Mouse (Mus musculus): Measurements from ENCODE around the gene Plce1. TPM values are rescaled to one million over a fixed set of nuclear protein-coding genes. Genes with fewer than 3 reads are reported as not detected.
A peak's percentile ranks its signal among the peaks of the same experiment; 100 is the strongest.
"Not testable (repeated sequence)": the region's sequence is repeated elsewhere in the genome, so short reads cannot be mapped to it uniquely, and the experiment has no call there.

Plce1 gene
- total RNA-seq, 2 experiments from 2014 or later = 23.3 to 24.6 TPM

DNA sequence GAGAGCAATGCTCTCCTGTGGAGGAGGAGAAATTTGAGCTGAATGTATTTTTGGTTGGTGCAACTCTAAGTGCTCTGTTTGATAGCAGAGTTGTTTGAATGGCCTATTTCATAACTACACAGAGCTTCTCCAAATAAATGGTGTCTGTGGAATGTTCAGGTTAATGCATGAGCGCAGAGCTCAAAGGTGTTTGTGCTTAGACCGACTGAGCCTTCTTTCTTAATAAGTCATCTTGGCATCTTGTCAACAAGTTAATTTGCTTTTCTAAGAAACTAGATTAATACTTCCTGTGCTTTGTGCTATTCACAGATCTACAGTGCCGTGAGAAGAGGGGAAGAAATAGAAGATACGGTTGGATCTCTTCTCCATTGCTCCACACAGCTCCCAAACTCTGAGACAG is 139.2 kb downstream of the Plce1 start:
- no peak for DNase-seq (ENCODE audit: low spot score)
- intact Hi-C loops (cut with DNase I) = no loop called here

GRCm38 (mm10) chr19:38621546-38621945 is 140.6 kb downstream of the Plce1 start:
- DNase-seq (ENCODE audit: low spot score) = no peak
- intact Hi-C loops (cut with DNase I) = no loop called here

DNA sequence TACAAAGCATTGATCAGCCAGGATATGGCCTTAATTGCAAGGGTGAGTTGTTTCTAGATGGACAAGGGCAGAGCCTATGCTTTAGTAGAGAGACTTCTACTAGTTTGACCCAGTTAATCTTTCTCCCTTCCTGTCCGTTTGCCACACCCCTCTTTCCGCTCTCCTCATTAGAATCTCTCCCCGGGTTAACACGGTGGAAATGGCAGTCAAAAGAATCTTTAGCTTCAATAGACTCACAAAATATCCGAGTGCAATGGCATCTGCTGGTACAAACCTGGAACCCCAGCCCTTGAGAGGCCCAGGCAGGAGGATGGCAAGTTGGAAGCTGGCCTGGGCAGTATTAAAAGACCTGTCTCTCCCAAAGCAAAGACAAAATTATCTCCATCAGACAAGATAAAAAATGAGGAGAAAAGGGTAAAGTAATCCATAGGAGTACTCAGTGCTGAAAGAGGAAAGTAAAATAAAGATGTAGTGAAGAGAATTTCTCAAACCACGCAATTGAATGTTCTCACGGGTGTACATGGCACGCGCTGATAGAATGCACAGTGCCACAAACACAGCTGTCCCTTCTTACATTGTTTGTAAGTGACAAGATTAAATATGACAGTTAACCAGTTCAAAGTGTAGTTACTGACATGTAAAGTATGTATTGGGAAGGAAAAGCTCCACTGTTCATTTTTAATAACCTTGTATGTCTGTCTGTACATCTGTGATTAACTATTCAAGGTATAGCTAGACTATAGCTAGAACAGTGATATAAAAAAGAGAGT is 145.5 kb downstream of the Plce1 start:
- intact Hi-C loops (cut with DNase I) = no loop called here
- DNase-seq (ENCODE audit: low spot score) = no peak

- DNase-seq (ENCODE audit: low spot score) = no peak
- intact Hi-C loops (cut with DNase I) = no loop called here
Measured at GRCm38 (mm10) chr19:38627075-38627768, 146.3 kb downstream of the Plce1 start.

DNA sequence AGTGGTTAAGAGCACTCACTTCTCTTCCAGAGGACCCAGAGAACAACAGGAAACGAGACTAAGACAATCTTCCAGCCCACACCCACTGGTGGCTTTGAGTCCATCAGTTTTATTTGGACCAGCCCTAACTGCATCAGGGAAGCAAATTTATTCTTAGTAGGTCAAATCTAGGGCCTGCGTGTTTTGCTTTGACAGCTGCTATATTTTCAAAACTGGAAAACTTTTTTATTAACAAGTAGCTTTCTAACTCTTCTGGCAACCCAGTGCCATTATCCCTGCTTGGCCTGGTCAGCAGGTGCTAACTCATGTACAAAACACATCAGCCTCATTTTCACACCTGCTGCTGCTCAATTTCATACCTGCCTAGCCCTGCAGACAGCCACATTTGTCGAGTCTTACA is 151.3 kb downstream of the Plce1 start:
- no peak for DNase-seq (ENCODE audit: low spot score)
- intact Hi-C loops (cut with DNase I) = no loop called here

GRCm38 (mm10) chr19:38633306-38633705 is 152.4 kb downstream of the Plce1 start:
- DNase-seq (ENCODE audit: low spot score) = no peak
- intact Hi-C loops (cut with DNase I) = no loop called here

- intact Hi-C loops (cut with DNase I) = no loop called here
- DNase-seq (ENCODE audit: low spot score) = no peak
Measured at GRCm38 (mm10) chr19:38639050-38639449, 158.1 kb downstream of the Plce1 start.

DNA sequence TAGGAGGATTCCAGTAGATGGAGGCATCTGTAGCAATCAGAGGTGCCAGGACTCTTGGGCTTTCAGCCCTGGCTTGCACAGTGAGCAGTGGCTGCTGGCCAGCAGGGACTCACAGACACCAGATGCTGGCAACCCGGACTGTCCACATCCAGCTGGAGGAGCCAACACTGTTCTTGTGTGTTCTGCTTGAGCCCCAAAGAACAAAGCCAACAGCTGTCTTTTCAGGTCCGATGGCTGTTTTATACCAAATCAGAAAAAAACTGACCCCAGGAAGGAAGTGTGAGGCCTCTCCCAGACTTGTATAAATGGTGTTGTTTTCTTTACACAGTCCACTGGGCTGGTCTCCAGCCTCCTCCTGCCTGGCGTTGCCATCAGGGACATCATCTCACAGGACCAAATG is 158.9 kb downstream of the Plce1 start:
- intact Hi-C loops (cut with DNase I) = loop anchor here (5.0 kb wide), 1 partner anchor 73 kb away; no protein-coding TSS in a partner anchor

DNA sequence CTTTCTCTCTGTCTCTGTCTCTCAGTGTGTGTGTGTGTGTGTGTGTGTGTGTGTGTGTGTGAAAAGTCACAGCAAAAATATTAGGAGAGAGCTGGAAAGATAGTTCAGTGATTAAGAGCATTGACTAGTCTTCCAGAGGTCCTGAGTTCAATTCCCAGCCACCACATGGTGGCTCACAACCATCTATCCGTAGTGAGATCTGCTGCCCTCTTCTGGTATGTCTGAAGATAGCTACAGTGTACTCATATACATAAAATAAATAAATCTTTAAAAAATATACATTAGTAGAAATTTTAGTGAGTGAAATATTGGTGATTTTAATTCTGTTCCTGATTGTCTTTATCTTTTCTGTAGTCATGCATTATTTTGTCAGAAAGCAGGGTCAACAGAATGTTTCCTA is 161.6 kb downstream of the Plce1 start:
- intact Hi-C loops (cut with DNase I) = loop anchor here (5.0 kb wide), 1 partner anchor 75 kb away; no protein-coding TSS in a partner anchor
- not testable (repeated sequence) for DNase-seq (ENCODE audit: low spot score)

More for the DNA sequence above, 158.9 kb downstream of the Plce1 start:
- DNase-seq (ENCODE audit: low spot score) = peak; percentile 49

DNA sequence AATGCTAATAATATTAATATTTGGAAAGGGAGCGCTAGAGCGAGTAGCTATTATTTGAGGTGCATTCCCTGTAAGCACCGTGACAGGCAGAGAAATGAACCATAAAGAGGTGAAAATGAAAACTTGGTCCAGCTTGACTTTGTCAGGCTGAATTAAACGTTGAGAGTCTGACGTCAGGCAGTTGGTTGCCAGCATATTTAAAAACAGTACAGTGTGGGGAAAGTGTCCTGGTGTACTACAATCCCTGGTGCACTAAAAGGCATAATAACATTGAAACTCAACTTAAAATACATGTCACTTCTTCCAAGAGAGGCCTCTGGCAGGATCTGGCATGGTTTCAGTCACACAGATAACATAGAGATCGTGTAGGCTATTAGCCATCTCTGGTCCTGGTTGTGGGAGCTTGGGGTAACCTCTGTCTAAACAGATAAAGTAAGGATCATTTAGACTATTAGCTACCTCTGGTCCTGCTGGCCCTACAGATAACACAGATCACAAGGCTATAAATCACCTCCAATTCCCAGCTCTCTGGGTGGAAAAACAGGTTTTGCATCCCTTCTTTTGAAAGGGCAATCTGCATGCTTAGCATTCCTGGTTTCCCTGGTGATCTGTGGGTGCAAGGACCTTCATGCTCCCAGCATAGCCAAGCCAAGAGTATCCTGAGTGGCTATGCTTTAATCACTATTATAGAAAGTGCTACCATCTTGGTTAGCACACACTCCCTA is 164.1 kb downstream of the Plce1 start:
- intact Hi-C loops (cut with DNase I) = loop anchor here (5.0 kb wide), 1 partner anchor 78 kb away; no protein-coding TSS in a partner anchor

DNA sequence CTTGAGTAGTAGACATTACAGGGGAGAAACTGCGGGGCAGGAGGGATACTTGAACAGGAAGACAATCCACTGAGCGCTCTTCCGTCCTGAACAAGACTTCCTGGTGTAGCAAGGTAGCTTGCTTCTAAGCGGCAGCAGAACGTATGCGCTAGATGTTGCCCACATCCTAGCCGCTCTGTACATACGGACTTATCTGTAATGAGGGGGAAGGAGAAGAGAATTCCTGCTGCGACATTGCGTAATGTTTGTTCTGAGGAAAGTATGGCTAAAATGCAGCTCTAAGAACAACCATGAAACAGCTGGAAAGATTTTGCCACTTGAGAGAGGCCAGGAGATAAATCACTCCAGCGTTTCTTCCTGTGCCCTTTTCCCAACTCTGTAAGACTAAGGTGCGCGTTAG is 177.1 kb downstream of the Plce1 start:
- no peak for DNase-seq (ENCODE audit: low spot score)
- intact Hi-C loops (cut with DNase I) = no loop called here

More for the DNA sequence above, 164.1 kb downstream of the Plce1 start:
- DNase-seq (ENCODE audit: low spot score) = no peak

- intact Hi-C loops (cut with DNase I) = no loop called here
- no peak for DNase-seq (ENCODE audit: low spot score)
Measured at GRCm38 (mm10) chr19:38665398-38665797, 184.5 kb downstream of the Plce1 start.

- intact Hi-C loops (cut with DNase I) = no loop called here
- DNase-seq (ENCODE audit: low spot score) = no peak
Measured at GRCm38 (mm10) chr19:38672015-38672600, 191.2 kb downstream of the Plce1 start.

GRCm38 (mm10) chr19:38673936-38674335 is 193.0 kb downstream of the Plce1 start:
- no peak for DNase-seq (ENCODE audit: low spot score)
- intact Hi-C loops (cut with DNase I) = no loop called here

GRCm38 (mm10) chr19:38678655-38679054 is 197.7 kb downstream of the Plce1 start:
- intact Hi-C loops (cut with DNase I) = no loop called here
- DNase-seq (ENCODE audit: low spot score) = no peak

GRCm38 (mm10) chr19:38679520-38679919 is 198.6 kb downstream of the Plce1 start:
- DNase-seq (ENCODE audit: low spot score) = no peak
- intact Hi-C loops (cut with DNase I) = no loop called here

GRCm38 (mm10) chr19:38687326-38687725 is 206.4 kb downstream of the Plce1 start:
- no peak for DNase-seq (ENCODE audit: low spot score)
- intact Hi-C loops (cut with DNase I) = no loop called here

GRCm38 (mm10) chr19:38688741-38689507 is 208.0 kb downstream of the Plce1 start:
- intact Hi-C loops (cut with DNase I) = no loop called here
- no peak for DNase-seq (ENCODE audit: low spot score)

- intact Hi-C loops (cut with DNase I) = no loop called here
- no peak for DNase-seq (ENCODE audit: low spot score)
Measured at GRCm38 (mm10) chr19:38690276-38690675, 209.4 kb downstream of the Plce1 start.
